Mouse (Mus musculus): Measurements from ENCODE around the gene Prdm10. TPM values are rescaled to one million over a fixed set of nuclear protein-coding genes. Genes with fewer than 3 reads are reported as not detected.

The Prdm10 gene
- polyA plus RNA-seq, 1 experiment from 2014 or later = 6.4 TPM

GRCm38 (mm10) chr9:31400441-31400840 is 120.1 kb downstream of the Prdm10 start:
- Histone ChIP-seq H3K4me1 (replicated peaks; ENCODE audit: control insufficient read depth, insufficient read depth, low read length) (no peaks in the 10 kb centered on the region), H3K4me3 (ENCODE audit: low read depth, low read length) (no peak overlapping the region), H3K27me3 (replicated peaks; ENCODE audit: control insufficient read depth, insufficient read depth, low read length) (no peaks in the 10 kb centered on the region), H3K4me2 (ENCODE audit: low read length) (no peak overlapping the region), H3K9me3 (ENCODE audit: control insufficient read depth, low read length) (no peaks in the 10 kb centered on the region), H3K27ac (ENCODE audit: low read depth) (no peak overlapping the region), H3K36me3 (ENCODE audit: control insufficient read depth, insufficient read depth, low read length) (peaks cover 97% of the 10 kb centered on the region), H3K9ac (ENCODE audit: low read length) (no peak overlapping the region)
- DNase-seq (ENCODE audit: low spot score) = peak; percentile 91
- WGBS = 55% methylated on average over 4 of the region's 4 CpGs
- no peak for ATAC-seq (replicated peaks; ENCODE audit: low FRiP score, low TSS enrichment, low read depth)

- H3K9ac ChIP-seq (ENCODE audit: low read length) = no peak overlapping the region
- no peaks in the 10 kb centered on the region for H3K9me3 ChIP-seq (ENCODE audit: control insufficient read depth, low read length)
- H3K4me3 ChIP-seq (ENCODE audit: low read depth, low read length) = no peak overlapping the region
- H3K4me2 ChIP-seq (ENCODE audit: low read length) = no peak overlapping the region
- H3K27me3 ChIP-seq (replicated peaks; ENCODE audit: control insufficient read depth, insufficient read depth, low read length) = no peaks in the 10 kb centered on the region
- no peak overlapping the region for H3K27ac ChIP-seq (ENCODE audit: low read depth)
- no peak for ATAC-seq (replicated peaks; ENCODE audit: low FRiP score, low TSS enrichment, low read depth)
- H3K36me3 ChIP-seq (ENCODE audit: control insufficient read depth, insufficient read depth, low read length) = peaks cover 82% of the 10 kb centered on the region
- H3K4me1 ChIP-seq (replicated peaks; ENCODE audit: control insufficient read depth, insufficient read depth, low read length) = no peaks in the 10 kb centered on the region
- WGBS = 78% methylated on average over 2 of the region's 2 CpGs
- no peak for DNase-seq (ENCODE audit: low spot score)
Measured at GRCm38 (mm10) chr9:31404311-31404710, 124.0 kb downstream of the Prdm10 start.

GRCm38 (mm10) chr9:31405217-31405616 is 124.9 kb downstream of the Prdm10 start:
- no peak for ATAC-seq (replicated peaks; ENCODE audit: low FRiP score, low TSS enrichment, low read depth)
- 61% methylated on average over 6 of the region's 6 CpGs for WGBS

GRCm38 (mm10) chr9:31412165-31412564 is 131.8 kb downstream of the Prdm10 start:
- Histone ChIP-seq H3K27me3 (replicated peaks; ENCODE audit: control insufficient read depth, insufficient read depth, low read length) (no peaks in the 10 kb centered on the region), H3K36me3 (ENCODE audit: control insufficient read depth, insufficient read depth, low read length) (peaks cover 93% of the 10 kb centered on the region), H3K27ac (ENCODE audit: low read depth) (no peak overlapping the region), H3K4me3 (ENCODE audit: low read depth, low read length) (no peak overlapping the region), H3K9me3 (ENCODE audit: control insufficient read depth, low read length) (no peaks in the 10 kb centered on the region), H3K9ac (ENCODE audit: low read length) (no peak overlapping the region), H3K4me1 (replicated peaks; ENCODE audit: control insufficient read depth, insufficient read depth, low read length) (no peaks in the 10 kb centered on the region), H3K4me2 (ENCODE audit: low read length) (no peak overlapping the region)
- ATAC-seq (replicated peaks; ENCODE audit: low FRiP score, low TSS enrichment, low read depth) (no peak), DNase-seq (ENCODE audit: low spot score) (no peak)
- 89% methylated on average over 4 of the region's 4 CpGs for WGBS

More at GRCm38 (mm10) chr9:31405217-31405616, 124.9 kb downstream of the Prdm10 start:
- Histone ChIP-seq H3K27ac (ENCODE audit: low read depth) (no peak overlapping the region), H3K9me3 (ENCODE audit: control insufficient read depth, low read length) (no peaks in the 10 kb centered on the region), H3K4me1 (replicated peaks; ENCODE audit: control insufficient read depth, insufficient read depth, low read length) (no peaks in the 10 kb centered on the region), H3K4me3 (ENCODE audit: low read depth, low read length) (no peak overlapping the region), H3K27me3 (replicated peaks; ENCODE audit: control insufficient read depth, insufficient read depth, low read length) (no peaks in the 10 kb centered on the region), H3K36me3 (ENCODE audit: control insufficient read depth, insufficient read depth, low read length) (peaks cover 83% of the 10 kb centered on the region), H3K9ac (ENCODE audit: low read length) (no peak overlapping the region), H3K4me2 (ENCODE audit: low read length) (no peak overlapping the region)
- DNase-seq (ENCODE audit: low spot score) = no peak

- H3K27ac ChIP-seq (ENCODE audit: low read depth) = no peak overlapping the region
- H3K27me3 ChIP-seq (replicated peaks; ENCODE audit: control insufficient read depth, insufficient read depth, low read length) = no peaks in the 10 kb centered on the region
- DNase-seq (ENCODE audit: low spot score) (no peak), ATAC-seq (replicated peaks; ENCODE audit: low FRiP score, low TSS enrichment, low read depth) (no peak)
- H3K9me3 ChIP-seq (ENCODE audit: control insufficient read depth, low read length) = no peaks in the 10 kb centered on the region
- no peak overlapping the region for H3K4me3 ChIP-seq (ENCODE audit: low read depth, low read length)
- H3K4me2 ChIP-seq (ENCODE audit: low read length) = no peak overlapping the region
- whole genome bisulfite sequencing = 97% methylated on average over 1 of the region's 1 CpGs
- H3K9ac ChIP-seq (ENCODE audit: low read length) = no peak overlapping the region
- peaks cover 92% of the 10 kb centered on the region for H3K36me3 ChIP-seq (ENCODE audit: control insufficient read depth, insufficient read depth, low read length)
- no peaks in the 10 kb centered on the region for H3K4me1 ChIP-seq (replicated peaks; ENCODE audit: control insufficient read depth, insufficient read depth, low read length)
Measured at GRCm38 (mm10) chr9:31418821-31419220, 138.5 kb downstream of the Prdm10 start.

GRCm38 (mm10) chr9:31422143-31422542 is 141.8 kb downstream of the Prdm10 start:
- Histone ChIP-seq H3K4me2 (ENCODE audit: low read length) (no peak overlapping the region), H3K27me3 (replicated peaks; ENCODE audit: control insufficient read depth, insufficient read depth, low read length) (no peaks in the 10 kb centered on the region), H3K9ac (ENCODE audit: low read length) (no peak overlapping the region), H3K4me1 (replicated peaks; ENCODE audit: control insufficient read depth, insufficient read depth, low read length) (no peaks in the 10 kb centered on the region), H3K27ac (ENCODE audit: low read depth) (no peak overlapping the region), H3K36me3 (ENCODE audit: control insufficient read depth, insufficient read depth, low read length) (peaks cover 68% of the 10 kb centered on the region), H3K4me3 (ENCODE audit: low read depth, low read length) (no peak overlapping the region), H3K9me3 (ENCODE audit: control insufficient read depth, low read length) (no peaks in the 10 kb centered on the region)
- ATAC-seq (replicated peaks; ENCODE audit: low FRiP score, low TSS enrichment, low read depth) (no peak), DNase-seq (ENCODE audit: low spot score) (no peak)
- 82% methylated on average over 5 of the region's 5 CpGs for WGBS

- no peak overlapping the region for H3K4me2 ChIP-seq (ENCODE audit: low read length)
- no peaks in the 10 kb centered on the region for H3K9me3 ChIP-seq (ENCODE audit: control insufficient read depth, low read length)
- 84% methylated on average over 7 of the region's 7 CpGs for WGBS
- H3K9ac ChIP-seq (ENCODE audit: low read length) = no peak overlapping the region
- no peaks in the 10 kb centered on the region for H3K27me3 ChIP-seq (replicated peaks; ENCODE audit: control insufficient read depth, insufficient read depth, low read length)
- H3K27ac ChIP-seq (ENCODE audit: low read depth) = no peak overlapping the region
- DNase-seq (ENCODE audit: low spot score) (no peak), ATAC-seq (replicated peaks; ENCODE audit: low FRiP score, low TSS enrichment, low read depth) (no peak)
- H3K36me3 ChIP-seq (ENCODE audit: control insufficient read depth, insufficient read depth, low read length) = peaks cover 4% of the 10 kb centered on the region
- no peak overlapping the region for H3K4me3 ChIP-seq (ENCODE audit: low read depth, low read length)
- H3K4me1 ChIP-seq (replicated peaks; ENCODE audit: control insufficient read depth, insufficient read depth, low read length) = no peaks in the 10 kb centered on the region
Measured at GRCm38 (mm10) chr9:31428971-31429370, 148.6 kb downstream of the Prdm10 start.

GRCm38 (mm10) chr9:31430011-31430410 is 149.7 kb downstream of the Prdm10 start:
- H3K9ac ChIP-seq (ENCODE audit: low read length) = no peak overlapping the region
- no peaks in the 10 kb centered on the region for H3K27me3 ChIP-seq (replicated peaks; ENCODE audit: control insufficient read depth, insufficient read depth, low read length)
- H3K4me1 ChIP-seq (replicated peaks; ENCODE audit: control insufficient read depth, insufficient read depth, low read length) = no peaks in the 10 kb centered on the region
- DNase-seq (ENCODE audit: low spot score) (no peak), ATAC-seq (replicated peaks; ENCODE audit: low FRiP score, low TSS enrichment, low read depth) (no peak)
- no peak overlapping the region for H3K4me3 ChIP-seq (ENCODE audit: low read depth, low read length)
- WGBS = 64% methylated on average over 9 of the region's 9 CpGs
- no peaks in the 10 kb centered on the region for H3K9me3 ChIP-seq (ENCODE audit: control insufficient read depth, low read length)
- no peak overlapping the region for H3K4me2 ChIP-seq (ENCODE audit: low read length)
- H3K27ac ChIP-seq (ENCODE audit: low read depth) = no peak overlapping the region
- H3K36me3 ChIP-seq (ENCODE audit: control insufficient read depth, insufficient read depth, low read length) = no peaks in the 10 kb centered on the region
